Mouse (Mus musculus): Measurements from ENCODE around the gene Napb.

DNA sequence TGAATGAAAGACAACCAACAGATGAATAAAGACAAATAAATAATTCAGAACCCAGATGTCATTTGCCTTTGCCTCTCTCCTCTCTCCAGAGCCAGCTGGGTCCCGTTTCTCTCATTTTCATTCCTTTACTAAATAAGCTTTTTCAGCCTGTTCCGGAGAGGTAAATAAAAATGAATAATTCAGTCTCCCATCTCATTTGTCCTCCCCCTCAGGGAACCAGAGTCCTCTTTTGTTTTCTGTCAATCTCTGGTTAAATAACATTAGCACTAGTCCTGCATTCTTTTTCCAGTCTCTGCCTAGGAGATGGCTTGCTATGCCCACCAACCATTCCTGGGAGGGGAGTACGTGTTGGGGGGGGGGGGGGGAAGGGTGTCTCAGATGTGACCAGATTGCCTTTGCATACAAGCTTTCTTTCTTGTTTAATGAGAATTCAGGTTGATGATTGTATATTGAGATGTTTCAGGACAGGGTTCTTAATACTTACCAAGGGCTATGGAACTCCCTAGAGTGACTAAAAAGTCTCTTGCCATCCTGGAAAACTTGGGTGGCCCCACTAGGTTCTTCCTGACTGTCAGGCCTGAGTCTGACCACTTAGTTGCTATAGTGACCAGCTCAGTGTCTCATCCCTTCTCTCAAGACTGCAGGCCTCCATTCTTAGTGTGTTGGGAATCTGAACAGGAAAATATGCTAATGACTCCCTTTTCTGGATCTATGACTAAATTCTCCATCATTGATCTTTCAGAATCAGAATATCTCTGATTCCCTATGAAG lies 81.5 kb downstream of the Napb start:
- TF ChIP-seq CTCF (IDR thresholded peaks at IDR 0.05; ENCODE audit: extremely low read depth, insufficient read depth, low read length) (no peak), POLR2A (IDR thresholded peaks at IDR 0.05; ENCODE audit: extremely low read depth, insufficient read depth, low read length) (no peak)
